In the genomic region with DNA sequence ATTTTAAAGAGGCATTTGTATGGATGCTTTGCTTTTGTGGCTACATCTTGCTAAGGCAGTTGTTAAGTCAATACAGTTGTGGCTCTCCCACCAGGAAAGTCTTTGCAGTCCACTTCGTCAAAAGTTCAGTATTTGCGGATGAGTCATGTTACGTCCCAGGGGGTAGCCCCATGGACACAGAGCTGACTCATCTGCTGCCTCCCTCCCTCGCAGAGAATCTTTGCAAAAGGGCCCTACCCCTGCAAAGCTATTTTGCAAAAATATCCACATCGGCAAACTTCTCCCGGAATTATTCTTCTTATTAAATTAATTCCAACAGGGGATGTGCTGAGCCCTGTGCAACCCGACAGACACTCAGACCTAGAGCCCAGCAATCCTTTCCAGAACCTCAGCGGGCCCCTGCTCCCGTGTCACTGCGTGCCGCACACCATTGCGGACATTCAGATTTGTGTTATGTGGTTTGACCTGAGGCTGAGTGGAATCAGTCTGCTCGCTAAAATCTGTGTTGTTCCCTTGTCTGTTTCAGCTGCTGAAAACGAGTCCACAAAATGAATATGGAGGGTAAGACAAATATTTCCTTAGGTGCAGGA, we compare ENCODE assay signal across 10 mouse cellular contexts. TPM values are rescaled to one million over a fixed set of nuclear protein-coding genes. Genes with fewer than 3 reads are reported as not detected.
DNase-seq lines count a peak whose midpoint lies in the region.
"Had no signal": no experiment of that assay in that cellular context is flagged by ENCODE, and none has a peak within 500 bp of the region (broad histone marks: within the 10 kb centered on the region; RNA-seq: fewer than 3 reads in every experiment).

No protein-coding gene starts in this region.

- DNase-seq in adrenal gland, postnatal 14 days, result peak; percentile 73
- DNase-seq in adrenal gland, postnatal 4 days (ENCODE audit: low spot score in 2 of 2), result no peak
- peak; percentile 57 for DNase-seq in urinary bladder, postnatal 14 days (ENCODE audit: low spot score)
- no peak for DNase-seq in urinary bladder, adult 2 months (ENCODE audit: low spot score)
- DNase-seq in gastrocnemius, postnatal 10 days, result peak; percentile 37
- no peak for DNase-seq in c-Kit-positive CD71-positive TER-119-positive erythroid progenitor cells, embryonic 14.5 days (ENCODE audit: low spot score)
- no peak for DNase-seq in cerebellum, adult 11 months
- no peak for DNase-seq in thymus, postnatal 25 days
- DNase-seq: kidney, adult 8-10 months; right cerebral cortex, postnatal 14 days had no signal

RNA-seq across cellular contexts. Expression of gene Cavin1, which starts 3.8 kb away (rescaled TPM):
- 290 and 306 TPM in 2 replicates for total RNA-seq in adrenal gland, postnatal 14 days (2021)
- 100 to 1,000 TPM; 294 to 319 TPM for total RNA-seq in adrenal gland, postnatal 4 days (2021)
- 284 and 420 TPM in 2 replicates for polyA plus RNA-seq in urinary bladder, adult 2 months (2012; rRNA removed)
- 100 to 1,000 TPM; 279 to 309 TPM for total RNA-seq in gastrocnemius, postnatal 10 days (2021)

RNA-seq across cellular contexts. Expression of gene Atp6v0a1, which starts 34.8 kb away (rescaled TPM):
- 91.3 and 111 TPM in 2 replicates for total RNA-seq in adrenal gland, postnatal 14 days (2021)
- 100 to 1,000 TPM; 103 to 106 TPM for total RNA-seq in adrenal gland, postnatal 4 days (2021)
- polyA plus RNA-seq in urinary bladder, adult 2 months (2012; rRNA removed), result 66.9 and 74.1 TPM in 2 replicates
- total RNA-seq in gastrocnemius, postnatal 10 days (2021), result 10 to 100 TPM; 52.9 to 59.9 TPM

RNA-seq across cellular contexts. Expression of gene Stat3, which starts 35.1 kb away (rescaled TPM):
- 75.1 and 82.4 TPM in 2 replicates for total RNA-seq in adrenal gland, postnatal 14 days (2021)
- total RNA-seq in adrenal gland, postnatal 4 days (2021), result 10 to 100 TPM; 72.8 to 74.9 TPM
- polyA plus RNA-seq in urinary bladder, adult 2 months (2012; rRNA removed), result 91.2 and 103 TPM in 2 replicates
- 10 to 100 TPM; 49.1 to 56.7 TPM for total RNA-seq in gastrocnemius, postnatal 10 days (2021)

Comparison
In these comparisons a context has a peak if more than half of its experiments do, and no peak if none do; other contexts are left out.
1. DNase-seq: peak in adrenal gland, postnatal 14 days (single experiment), urinary bladder, postnatal 14 days (single experiment) and gastrocnemius, postnatal 10 days (single experiment); none in adrenal gland, postnatal 4 days (0 of 2), urinary bladder, adult 2 months (single experiment), c-Kit-positive CD71-positive TER-119-positive erythroid progenitor cells, embryonic 14.5 days (single experiment), cerebellum, adult 11 months (single experiment) and thymus, postnatal 25 days (single experiment).